Mouse (Mus musculus) MEL (cell line): Measurements from ENCODE around the gene Mtrf1. TPM values are rescaled to one million over a fixed set of nuclear protein-coding genes. Genes with fewer than 3 reads are reported as not detected.

Experiments used
- DNase-seq: peaks from one replicate; pipeline ENCODE4 v3.0.0; 2011; ENCODE audit warnings: low read depth, low spot score
- H3K27ac ChIP-seq: 2 replicates; pipeline ENCODE4 v1.5.1; 2012; ENCODE audit warnings: low read depth, mild to moderate bottlenecking, control low read depth, low read length, moderate library complexity; ENCODE audit not compliant: control insufficient read depth
- H3K27me3 ChIP-seq, 2 experiments: fragments of 150-350 bp in 1 of 2; sonication (generic) in 1 of 2; 2 replicates each; pipeline ENCODE4 v1.6.1; 2012; ENCODE audit warnings: low read length in 2 of 2, mild to moderate bottlenecking in 2 of 2, improper control_type of control experiment in 1 of 2, moderate library complexity in 1 of 2; ENCODE audit not compliant: insufficient read depth in 2 of 2, control insufficient read depth in 1 of 2
- H3K36me3 ChIP-seq, 2 experiments: 2 replicates each; pipeline ENCODE4 v1.6.1; 2012 to 2014; ENCODE audit warnings: low read length in 2 of 2, improper control_type of control experiment in 1 of 2, inconsistent platforms in 1 of 2, mild to moderate bottlenecking in 1 of 2; ENCODE audit not compliant: insufficient read depth in 2 of 2, control insufficient read depth in 1 of 2
- H3K4me1 ChIP-seq, 2 experiments: fragments of 150-350 bp in 1 of 2; sonication (generic) in 1 of 2; 2 replicates each; pipeline ENCODE4 v1.6.1; 2012; ENCODE audit warnings: low read length in 2 of 2, improper control_type of control experiment in 1 of 2, mild to moderate bottlenecking in 1 of 2; ENCODE audit not compliant: insufficient read depth in 2 of 2, control insufficient read depth in 1 of 2
- H3K4me3 ChIP-seq, 2 experiments: fragments of 150-350 bp in 1 of 2; sonication (generic) in 1 of 2; 2 replicates each; pipeline ENCODE4 v1.5.1; 2012; ENCODE audit warnings: low read depth in 2 of 2, low read length in 2 of 2, mild to moderate bottlenecking in 2 of 2, moderate library complexity in 2 of 2, control low read depth in 1 of 2, improper control_type of control experiment in 1 of 2; ENCODE audit not compliant: control insufficient read depth in 1 of 2, insufficient read depth in 1 of 2
- H3K79me2 ChIP-seq: 2 replicates; pipeline ENCODE4 v1.6.1; 2012; ENCODE audit warnings: mild to moderate bottlenecking, low read length, moderate library complexity; ENCODE audit not compliant: control insufficient read depth, poor library complexity, insufficient read depth
- H3K9ac ChIP-seq: 2 replicates; pipeline ENCODE4 v1.6.1; 2012; ENCODE audit warnings: low read depth, mild to moderate bottlenecking, control low read depth, low read length, moderate library complexity; ENCODE audit not compliant: control insufficient read depth, poor library complexity, severe bottlenecking
- H3K9me3 ChIP-seq: fragments of 150-350 bp; sonication (generic); replicated peaks from 2 replicates; pipeline ENCODE4 v1.6.1; 2012; ENCODE audit warnings: mild to moderate bottlenecking, low read length, improper control_type of control experiment, moderate library complexity; ENCODE audit not compliant: insufficient read depth
- CHD1 ChIP-seq: IDR thresholded peaks from 2 replicates; pipeline ENCODE4 v1.6.1; 2012; ENCODE audit warnings: low read depth, mild to moderate bottlenecking, inconsistent platforms, low read length, improper control_type of control experiment
- CHD2 ChIP-seq: IDR thresholded peaks from 2 replicates; pipeline ENCODE4 v1.6.1; 2011; ENCODE audit warnings: low read length, improper control_type of control experiment
- CTCF ChIP-seq, 3 experiments: IDR thresholded peaks in 2 of 3; conservative IDR thresholded peaks in 1 of 3; 2 replicates each; pipeline ENCODE4 v1.5.1; 2011 to 2012; ENCODE audit warnings: low read length in 3 of 3, low read depth in 2 of 3, mild to moderate bottlenecking in 2 of 3, improper control_type of control experiment in 1 of 3, inconsistent platforms in 1 of 3, mixed read lengths in 1 of 3, moderate library complexity in 1 of 3; ENCODE audit not compliant: control insufficient read depth in 1 of 3, insufficient read depth in 1 of 3, poor library complexity in 1 of 3, severe bottlenecking in 1 of 3
- E2F4 ChIP-seq: IDR thresholded peaks from 2 replicates; pipeline ENCODE4 v1.6.1; 2011; ENCODE audit warnings: low read depth, low read length, improper control_type of control experiment, borderline replicate concordance
- ELF1 ChIP-seq: IDR thresholded peaks from 2 replicates; pipeline ENCODE4 v1.6.1; 2014; ENCODE audit warnings: low read depth, mild to moderate bottlenecking, inconsistent platforms, low read length, improper control_type of control experiment, moderate library complexity
- EP300 ChIP-seq, 2 experiments: IDR thresholded peaks; 2 replicates each; pipeline ENCODE4 v1.6.1; 2011; ENCODE audit warnings: improper control_type of control experiment in 2 of 2, low read length in 2 of 2, low read depth in 1 of 2, mild to moderate bottlenecking in 1 of 2
- ETS1 ChIP-seq: IDR thresholded peaks from 2 replicates; pipeline ENCODE4 v1.6.1; 2012; ENCODE audit warnings: low read depth, mild to moderate bottlenecking, inconsistent platforms, low read length, improper control_type of control experiment, moderate library complexity
- GABPA ChIP-seq: IDR thresholded peaks from 2 replicates; pipeline ENCODE4 v1.6.1; 2012; ENCODE audit warnings: low read depth, mild to moderate bottlenecking, inconsistent platforms, low read length, improper control_type of control experiment, moderate library complexity
- KAT2A ChIP-seq: conservative IDR thresholded peaks from 2 replicates; pipeline ENCODE4 v1.6.1; 2012; ENCODE audit warnings: low read depth, low read length, improper control_type of control experiment, inconsistent platforms
- MAX ChIP-seq: IDR thresholded peaks from 2 replicates; pipeline ENCODE4 v1.6.1; 2011; ENCODE audit warnings: low read length, improper control_type of control experiment
- MAZ ChIP-seq: IDR thresholded peaks from 2 replicates; pipeline ENCODE4 v1.6.1; 2012; ENCODE audit warnings: low read depth, mild to moderate bottlenecking, inconsistent platforms, low read length, improper control_type of control experiment
- MEF2A ChIP-seq: IDR thresholded peaks from 2 replicates; pipeline ENCODE4 v1.6.1; 2014; ENCODE audit warnings: low read depth, mild to moderate bottlenecking, inconsistent platforms, low read length, improper control_type of control experiment; ENCODE audit not compliant: poor library complexity, insufficient replicate concordance, severe bottlenecking; ENCODE audit errors: extremely low read depth
- MYB ChIP-seq: IDR thresholded peaks from 2 replicates; pipeline ENCODE4 v1.6.1; 2011; ENCODE audit warnings: mild to moderate bottlenecking, low read depth, low read length, improper control_type of control experiment
- POLR2AphosphoS2 ChIP-seq: IDR thresholded peaks from 2 replicates; pipeline ENCODE4 v1.6.1; 2011; ENCODE audit warnings: low read length, improper control_type of control experiment
- POLR2AphosphoS5 ChIP-seq: IDR thresholded peaks from 2 replicates; pipeline ENCODE4 v1.6.1; 2012; ENCODE audit warnings: low read depth, borderline replicate concordance, mild to moderate bottlenecking, inconsistent platforms, low read length, moderate library complexity, mixed read lengths
- RAD21 ChIP-seq: IDR thresholded peaks from 2 replicates; pipeline ENCODE4 v1.6.1; 2011; ENCODE audit warnings: mild to moderate bottlenecking, low read depth, low read length, improper control_type of control experiment
- RCOR1 ChIP-seq: IDR thresholded peaks from 2 replicates; pipeline ENCODE4 v1.6.1; 2012; ENCODE audit warnings: low read depth, mild to moderate bottlenecking, inconsistent platforms, low read length, improper control_type of control experiment
- SIN3A ChIP-seq: IDR thresholded peaks from 2 replicates; pipeline ENCODE4 v1.6.1; 2012; ENCODE audit warnings: low read length, improper control_type of control experiment, inconsistent platforms
- SMC3 ChIP-seq: IDR thresholded peaks from 2 replicates; pipeline ENCODE4 v1.6.1; 2011; ENCODE audit warnings: low read depth, low read length, improper control_type of control experiment
- TAL1 ChIP-seq: IDR thresholded peaks from 2 replicates; pipeline ENCODE4 v1.6.1; 2012; ENCODE audit warnings: mild to moderate bottlenecking, inconsistent platforms, low read length, moderate library complexity, mixed read lengths
- TBP ChIP-seq: IDR thresholded peaks from 2 replicates; pipeline ENCODE4 v1.8.0; 2011; ENCODE audit warnings: low read depth, low read length, improper control_type of control experiment
- UBTF ChIP-seq: IDR thresholded peaks from 2 replicates; pipeline ENCODE4 v1.6.1; 2012; ENCODE audit warnings: low read depth, mild to moderate bottlenecking, inconsistent platforms, low read length, improper control_type of control experiment, moderate library complexity, borderline replicate concordance; ENCODE audit not compliant: insufficient read depth
- USF1 ChIP-seq: IDR thresholded peaks from 2 replicates; pipeline ENCODE4 v1.6.1; 2014; ENCODE audit warnings: low read depth, mild to moderate bottlenecking, inconsistent platforms, low read length, improper control_type of control experiment, moderate library complexity
- ZKSCAN1 ChIP-seq: IDR thresholded peaks from 2 replicates; pipeline ENCODE4 v1.6.1; 2012; ENCODE audit warnings: low read depth, mild to moderate bottlenecking, inconsistent platforms, low read length, improper control_type of control experiment, moderate library complexity
- ZMIZ1 ChIP-seq: IDR thresholded peaks from 2 replicates; pipeline ENCODE4 v1.6.1; 2012; ENCODE audit warnings: low read depth, mild to moderate bottlenecking, inconsistent platforms, low read length, improper control_type of control experiment, moderate library complexity
- polyA plus RNA-seq, 2 experiments: library from polyadenylated mRNA; stranded (reverse) in 1 of 2; unstranded in 1 of 2; fragments of >175 nt in 1 of 2; fragments of >200 nt in 1 of 2; gene quantifications; 2 replicates each; pipeline versions ENCODE4 v1.2.1 to v1.2.4; 2012; ENCODE audit warnings: low replicate concordance in 2 of 2, low read depth in 1 of 2; ENCODE audit not compliant: insufficient read length in 2 of 2, insufficient read depth in 1 of 2, missing spikeins in 1 of 2
- total RNA-seq: library from RNA; depleted of rRNA; stranded (reverse); fragments of 300-350 nt; gene quantifications from 2 replicates; pipeline ENCODE4 v1.2.3, GENCODE M21; 2012

The Mtrf1 gene
- total and polyA plus RNA-seq, 3 experiments, result 4.0 to 4.9 TPM; not detected in 1

- peak; percentile 29 for DNase-seq
- Histone ChIP-seq H3K4me1 (peaks cover 0 to 4% of the 10 kb centered on the region in 2 experiments; a peak in 1 of 4 replicates), H3K27ac (no peak overlapping the region), H3K9me3 (no peaks in the 10 kb centered on the region), H3K36me3 (peaks cover 0 to 6% of the 10 kb centered on the region in 2 experiments; a peak in 1 of 4 replicates), H3K27me3 (no peaks in the 10 kb centered on the region), H3K79me2 (no peaks in the 10 kb centered on the region), H3K4me3 (no peak overlapping the region), H3K9ac (no peak overlapping the region)
- TF ChIP-seq MAZ (no peak), ETS1 (no peak), POLR2AphosphoS2 (no peak), CHD1 (no peak), ZMIZ1 (no peak), KAT2A (no peak), CHD2 (no peak), MAX (no peak), POLR2AphosphoS5 (no peak), MEF2A (no peak), EP300 (IDR thresholded peaks at IDR 0.05; ENCODE audit: low read depth in 1 of 2, low read length in 2 of 2) (no peak), TBP (no peak)
Measured at GRCm38 (mm10) chr14:79441441-79441840, 43.9 kb downstream of the Mtrf1 start.

- no peaks in the 10 kb centered on the region for H3K27me3 ChIP-seq
- H3K9me3 ChIP-seq, result no peaks in the 10 kb centered on the region
- H3K79me2 ChIP-seq, result no peaks in the 10 kb centered on the region
- H3K4me1 ChIP-seq, result peaks cover 0 to 4% of the 10 kb centered on the region in 2 experiments; a peak in 1 of 4 replicates
- H3K36me3 ChIP-seq, result peaks cover 0 to 6% of the 10 kb centered on the region in 2 experiments; a peak in 1 of 4 replicates
- DNase-seq, result no peak
- TF ChIP-seq CTCF (IDR thresholded peaks at IDR 0.05 in 2 of 3, conservative IDR thresholded peaks at IDR 0.05 in 1 of 3; ENCODE audit: control insufficient read depth in 1 of 3, insufficient read depth in 1 of 3, low read depth in 2 of 3, low read length in 3 of 3, poor library complexity in 1 of 3, severe bottlenecking in 1 of 3) (no peak), UBTF (no peak), POLR2AphosphoS2 (no peak), TAL1 (no peak), RAD21 (no peak), ZKSCAN1 (no peak), POLR2AphosphoS5 (no peak), ELF1 (no peak), EP300 (IDR thresholded peaks at IDR 0.05; ENCODE audit: low read depth in 1 of 2, low read length in 2 of 2) (no peak), CHD1 (no peak), USF1 (no peak), SIN3A (no peak), KAT2A (no peak), GABPA (no peak), CHD2 (no peak), MYB (no peak), ZMIZ1 (no peak), RCOR1 (no peak), SMC3 (no peak), E2F4 (no peak)
- no peak overlapping the region for H3K9ac ChIP-seq
- H3K27ac ChIP-seq, result no peak overlapping the region
- H3K4me3 ChIP-seq, result no peak overlapping the region
Measured at GRCm38 (mm10) chr14:79444601-79445000, 47.0 kb downstream of the Mtrf1 start.
